Mouse (Mus musculus): ENCODE data around the gene Col23a1. TPM values are rescaled to one million over a fixed set of nuclear protein-coding genes. Genes with fewer than 3 reads are reported as not detected.
A peak's percentile ranks its signal among the peaks of the same experiment; 100 is the strongest.

Gene Col23a1
- total and polyA plus RNA-seq, 2 experiments from 2014 or later = 3.2 to 12.6 TPM

DNA sequence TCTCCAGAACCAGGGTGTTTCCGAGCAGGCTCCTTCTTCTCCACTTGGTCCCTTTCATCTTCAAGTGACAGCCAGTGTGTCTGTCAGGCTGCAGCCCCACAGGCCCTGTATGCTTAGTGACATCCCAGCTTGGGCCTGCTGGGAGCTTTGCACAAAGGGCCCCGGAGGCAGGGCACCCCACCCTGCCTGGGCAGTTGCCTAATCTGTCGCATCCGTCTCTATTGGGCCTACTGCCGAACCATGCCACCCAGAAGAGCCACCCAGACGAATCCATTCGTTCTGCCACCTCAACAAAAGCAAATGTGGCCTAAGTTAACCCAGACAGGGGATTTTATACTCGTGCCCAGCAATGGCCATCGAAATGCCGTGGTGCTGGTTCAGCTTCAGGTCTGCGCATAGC is 225.6 kb downstream of the Col23a1 start:
- Histone ChIP-seq H3K9me3 (ENCODE audit: low read length) (no peaks in the 10 kb centered on the region), H3K4me2 (ENCODE audit: low read depth) (no peak overlapping the region), H3K27ac (ENCODE audit: low read depth, low read length) (no peak overlapping the region), H3K4me3 (ENCODE audit: low read depth, low read length) (no peak overlapping the region), H3K9ac (no peak overlapping the region), H3K36me3 (ENCODE audit: insufficient read depth) (no peaks in the 10 kb centered on the region), H3K27me3 (ENCODE audit: insufficient read depth, low read length) (no peaks in the 10 kb centered on the region), H3K4me1 (ENCODE audit: insufficient read depth) (no peaks in the 10 kb centered on the region)
- DNase-seq = no peak
- 85% methylated on average over 11 of the region's 11 CpGs for whole genome bisulfite sequencing
- no peak for TF ChIP-seq CTCF (IDR thresholded peaks at IDR 0.05; ENCODE audit: low read depth)
- ATAC-seq = no peak

DNA sequence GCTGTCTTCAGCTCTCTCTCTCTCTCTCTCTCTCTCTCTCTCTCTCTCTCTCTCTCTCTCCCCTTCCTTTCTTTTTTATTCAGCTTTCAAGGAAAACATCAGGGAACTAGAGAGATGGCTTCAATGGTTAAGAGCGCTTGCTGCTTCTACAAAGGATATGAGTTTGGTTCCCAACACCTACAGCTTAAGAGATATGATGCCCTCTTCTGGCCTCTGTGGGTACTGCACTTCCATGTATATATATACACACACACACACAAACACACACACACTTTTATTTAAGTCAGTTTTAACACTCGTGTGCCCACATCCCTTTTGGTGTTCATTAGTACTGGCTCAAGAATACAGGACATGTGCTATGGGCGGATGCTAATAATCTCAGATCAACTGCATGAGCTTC is 228.4 kb downstream of the Col23a1 start:
- no peak overlapping the region for H3K4me2 ChIP-seq (ENCODE audit: low read depth)
- DNase-seq (no peak), ATAC-seq (no peak)
- H3K36me3 ChIP-seq (ENCODE audit: insufficient read depth) = no peaks in the 10 kb centered on the region
- TF ChIP-seq CTCF (IDR thresholded peaks at IDR 0.05; ENCODE audit: low read depth) = peak; percentile 50
- H3K27ac ChIP-seq (ENCODE audit: low read depth, low read length) = no peak overlapping the region
- no peaks in the 10 kb centered on the region for H3K4me1 ChIP-seq (ENCODE audit: insufficient read depth)
- no peak overlapping the region for H3K4me3 ChIP-seq (ENCODE audit: low read depth, low read length)
- WGBS = over 99% methylated on average over 3 of the region's 3 CpGs
- H3K9me3 ChIP-seq (ENCODE audit: low read length) = no peaks in the 10 kb centered on the region
- H3K9ac ChIP-seq = no peak overlapping the region
- no peaks in the 10 kb centered on the region for H3K27me3 ChIP-seq (ENCODE audit: insufficient read depth, low read length)

DNA sequence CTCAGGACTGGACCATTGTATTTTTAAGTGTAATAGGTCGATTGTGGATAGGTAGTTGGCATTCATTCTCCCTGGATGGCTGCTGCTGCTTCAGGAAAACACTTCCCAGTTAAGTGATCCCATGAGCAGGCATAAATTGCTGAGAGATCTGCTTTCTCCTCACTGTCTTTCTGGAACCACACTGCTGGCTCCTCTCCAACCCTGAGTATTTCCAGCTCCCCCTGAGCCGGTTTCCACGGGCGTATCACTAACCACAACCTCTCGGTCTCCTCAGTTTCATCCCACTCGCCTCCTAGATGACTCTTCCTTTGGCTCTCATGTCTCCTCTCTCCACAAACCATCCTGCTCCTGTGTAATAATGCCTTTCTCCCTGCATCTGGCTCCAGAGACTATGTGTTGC is 228.9 kb downstream of the Col23a1 start:
- Histone ChIP-seq H3K27ac (ENCODE audit: low read depth, low read length) (no peak overlapping the region), H3K27me3 (ENCODE audit: insufficient read depth, low read length) (no peaks in the 10 kb centered on the region), H3K4me3 (ENCODE audit: low read depth, low read length) (no peak overlapping the region), H3K9me3 (ENCODE audit: low read length) (no peaks in the 10 kb centered on the region), H3K4me2 (ENCODE audit: low read depth) (no peak overlapping the region), H3K9ac (no peak overlapping the region), H3K4me1 (ENCODE audit: insufficient read depth) (no peaks in the 10 kb centered on the region), H3K36me3 (ENCODE audit: insufficient read depth) (no peaks in the 10 kb centered on the region)
- 73% methylated on average over 6 of the region's 6 CpGs for WGBS
- no peak for TF ChIP-seq CTCF (IDR thresholded peaks at IDR 0.05; ENCODE audit: low read depth)
- no peak for ATAC-seq
- no peak for DNase-seq

DNA sequence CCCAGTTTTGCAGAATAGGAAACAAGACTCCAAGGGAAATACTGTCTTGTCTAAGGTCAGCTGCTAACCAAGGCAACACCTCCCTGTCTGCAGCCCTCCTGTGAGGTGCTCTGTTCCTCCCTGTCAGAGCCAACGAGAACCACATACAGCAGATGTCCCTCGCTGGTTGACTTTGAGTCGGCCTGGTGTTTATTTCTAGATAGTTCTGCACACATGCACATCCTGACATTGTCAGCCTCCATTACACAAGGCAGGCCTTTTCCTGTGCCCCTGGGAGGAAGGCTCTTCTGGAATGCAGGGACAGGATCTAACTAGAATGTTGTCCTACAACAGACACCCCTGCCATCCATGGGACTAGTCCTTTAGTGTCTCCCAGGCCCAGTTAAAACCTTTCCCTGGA is 231.7 kb downstream of the Col23a1 start:
- H3K4me3 ChIP-seq (ENCODE audit: low read depth, low read length) = no peak overlapping the region
- H3K27ac ChIP-seq (ENCODE audit: low read depth, low read length) = no peak overlapping the region
- WGBS = 83% methylated on average over 3 of the region's 3 CpGs
- DNase-seq (no peak), ATAC-seq (no peak)
- no peaks in the 10 kb centered on the region for H3K4me1 ChIP-seq (ENCODE audit: insufficient read depth)
- H3K9ac ChIP-seq = no peak overlapping the region
- H3K36me3 ChIP-seq (ENCODE audit: insufficient read depth) = no peaks in the 10 kb centered on the region
- H3K4me2 ChIP-seq (ENCODE audit: low read depth) = no peak overlapping the region
- H3K27me3 ChIP-seq (ENCODE audit: insufficient read depth, low read length) = no peaks in the 10 kb centered on the region
- H3K9me3 ChIP-seq (ENCODE audit: low read length) = no peaks in the 10 kb centered on the region
- TF ChIP-seq CTCF (IDR thresholded peaks at IDR 0.05; ENCODE audit: low read depth) = no peak

DNA sequence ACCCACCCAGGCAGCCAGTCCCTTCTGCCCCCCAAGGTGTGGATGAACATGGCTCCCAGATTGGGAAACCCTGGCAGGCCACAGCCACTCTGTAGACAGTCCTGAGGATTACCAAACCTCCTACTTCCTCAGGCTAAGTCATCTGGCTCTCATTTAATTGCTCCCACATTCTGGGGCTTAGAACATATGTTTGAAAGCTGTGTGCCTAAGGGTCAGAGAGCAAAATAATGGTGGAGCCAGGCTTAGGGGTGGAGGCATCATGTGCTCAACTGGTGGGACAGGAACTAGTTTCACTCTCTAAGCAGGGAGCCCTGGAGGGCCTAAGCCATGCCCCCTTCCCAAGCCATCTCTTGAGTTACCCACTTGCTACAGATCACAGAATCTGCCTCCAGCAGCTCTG is 233.5 kb downstream of the Col23a1 start:
- H3K27me3 ChIP-seq (ENCODE audit: insufficient read depth, low read length) = no peaks in the 10 kb centered on the region
- DNase-seq (no peak), ATAC-seq (no peak)
- H3K9ac ChIP-seq = no peak overlapping the region
- no peak overlapping the region for H3K27ac ChIP-seq (ENCODE audit: low read depth, low read length)
- no peak overlapping the region for H3K4me2 ChIP-seq (ENCODE audit: low read depth)
- no peak overlapping the region for H3K4me3 ChIP-seq (ENCODE audit: low read depth, low read length)
- H3K9me3 ChIP-seq (ENCODE audit: low read length) = no peaks in the 10 kb centered on the region
- H3K4me1 ChIP-seq (ENCODE audit: insufficient read depth) = no peaks in the 10 kb centered on the region
- TF ChIP-seq CTCF (IDR thresholded peaks at IDR 0.05; ENCODE audit: low read depth) = no peak
- H3K36me3 ChIP-seq (ENCODE audit: insufficient read depth) = no peaks in the 10 kb centered on the region

DNA sequence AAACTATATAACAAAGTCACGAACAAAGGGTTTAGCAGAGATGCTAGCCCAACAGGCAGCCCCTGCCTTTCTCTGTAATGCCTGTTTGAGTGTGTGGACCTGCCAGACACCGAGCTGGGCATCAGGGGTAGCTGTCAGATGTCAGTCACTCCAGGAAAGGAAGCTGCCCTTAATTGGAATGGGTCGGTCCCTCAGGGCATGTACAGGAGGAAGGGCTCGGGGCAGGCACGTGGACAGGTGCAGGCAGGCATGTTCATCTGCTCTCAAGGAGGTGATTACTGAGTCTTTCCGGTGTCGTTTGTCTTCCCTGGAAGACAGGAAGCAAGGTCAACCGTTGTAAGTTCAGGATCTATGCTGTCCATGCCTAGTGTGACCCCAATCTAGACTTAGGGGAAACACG is 233.9 kb downstream of the Col23a1 start:
- Histone ChIP-seq H3K9me3 (ENCODE audit: low read length) (no peaks in the 10 kb centered on the region), H3K27ac (ENCODE audit: low read depth, low read length) (no peak overlapping the region), H3K4me3 (ENCODE audit: low read depth, low read length) (no peak overlapping the region), H3K27me3 (ENCODE audit: insufficient read depth, low read length) (no peaks in the 10 kb centered on the region), H3K4me2 (ENCODE audit: low read depth) (no peak overlapping the region), H3K9ac (no peak overlapping the region), H3K36me3 (ENCODE audit: insufficient read depth) (no peaks in the 10 kb centered on the region), H3K4me1 (ENCODE audit: insufficient read depth) (no peaks in the 10 kb centered on the region)
- DNase-seq (no peak), ATAC-seq (no peak)
- TF ChIP-seq CTCF (IDR thresholded peaks at IDR 0.05; ENCODE audit: low read depth) = no peak
- 81% methylated on average over 9 of the region's 9 CpGs for WGBS

DNA sequence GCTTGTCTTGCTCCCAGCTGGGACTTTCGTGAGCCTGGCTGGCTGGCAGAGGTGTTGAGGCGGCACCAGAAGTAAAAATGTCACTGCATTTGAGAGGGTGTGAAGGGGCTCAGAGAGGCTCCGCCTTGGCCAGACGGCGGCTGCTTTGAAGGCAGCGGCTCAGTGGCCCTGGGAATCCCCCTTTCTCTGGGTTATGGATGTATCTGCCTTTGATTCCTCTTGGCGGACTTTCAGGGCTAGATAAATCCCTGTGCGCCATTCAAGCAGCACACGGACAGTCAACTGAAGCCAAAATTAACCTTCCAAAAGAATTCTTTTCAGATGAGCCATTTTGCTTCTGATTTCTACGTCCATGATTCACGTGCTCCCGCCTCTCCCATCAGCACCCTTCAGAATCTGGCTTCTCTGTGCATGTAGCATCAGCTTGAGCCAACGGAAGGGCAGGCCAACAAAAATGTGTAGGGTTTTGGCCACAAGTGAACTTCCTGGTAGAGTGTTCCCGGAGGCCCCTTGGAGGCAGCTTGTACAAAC is 237.0 kb downstream of the Col23a1 start:
- H3K27ac ChIP-seq (ENCODE audit: low read depth, low read length) = 0 out of 2 replicates have a peak overlapping the region, but pooled peaks have one; percentile 21
- 39% methylated on average over 14 of the region's 14 CpGs for WGBS
- no peaks in the 10 kb centered on the region for H3K4me1 ChIP-seq (ENCODE audit: insufficient read depth)
- H3K4me2 ChIP-seq (ENCODE audit: low read depth) = no peak overlapping the region
- ATAC-seq (peak; percentile 81), DNase-seq (peak; percentile 65)
- H3K27me3 ChIP-seq (ENCODE audit: insufficient read depth, low read length) = no peaks in the 10 kb centered on the region
- H3K4me3 ChIP-seq (ENCODE audit: low read depth, low read length) = no peak overlapping the region
- no peaks in the 10 kb centered on the region for H3K36me3 ChIP-seq (ENCODE audit: insufficient read depth)
- no peaks in the 10 kb centered on the region for H3K9me3 ChIP-seq (ENCODE audit: low read length)
- no peak for TF ChIP-seq CTCF (IDR thresholded peaks at IDR 0.05; ENCODE audit: low read depth)
- H3K9ac ChIP-seq = no peak overlapping the region

DNA sequence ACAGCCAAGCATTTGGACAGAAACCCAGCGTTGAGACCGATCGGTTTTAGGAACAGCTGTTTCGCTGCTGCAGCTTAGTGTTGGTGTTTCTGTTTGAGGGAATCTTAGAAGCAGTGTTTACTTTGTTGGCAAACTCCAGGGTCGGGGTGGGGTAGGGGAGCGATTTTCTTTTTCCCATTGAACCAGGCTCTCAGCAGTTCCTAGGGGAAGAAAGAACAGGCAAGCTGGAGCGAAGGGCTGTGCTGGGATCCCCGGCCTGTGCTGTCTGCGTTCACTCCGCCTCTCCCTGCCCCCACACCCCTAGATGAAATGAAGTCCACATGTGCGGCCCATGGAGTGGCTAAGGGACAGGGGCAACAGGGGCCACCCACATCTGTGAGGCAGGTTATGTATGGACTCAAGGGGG is 243.4 kb downstream of the Col23a1 start:
- DNase-seq (no peak), ATAC-seq (no peak)
- Histone ChIP-seq H3K9me3 (ENCODE audit: low read length) (no peaks in the 10 kb centered on the region), H3K4me1 (ENCODE audit: insufficient read depth) (no peaks in the 10 kb centered on the region), H3K4me2 (ENCODE audit: low read depth) (no peak overlapping the region), H3K9ac (no peak overlapping the region), H3K27me3 (ENCODE audit: insufficient read depth, low read length) (no peaks in the 10 kb centered on the region), H3K36me3 (ENCODE audit: insufficient read depth) (no peaks in the 10 kb centered on the region), H3K27ac (ENCODE audit: low read depth, low read length) (no peak overlapping the region), H3K4me3 (ENCODE audit: low read depth, low read length) (no peak overlapping the region)
- TF ChIP-seq CTCF (IDR thresholded peaks at IDR 0.05; ENCODE audit: low read depth) = no peak
- WGBS = 63% methylated on average over 11 of the region's 11 CpGs

Measured in forebrain, postnatal 0 days (tissue).